Mouse (Mus musculus): ENCODE results near the gene Sin3b. TPM values are rescaled to one million over a fixed set of nuclear protein-coding genes. Genes with fewer than 3 reads are reported as not detected.

Gene Sin3b
- polyA plus RNA-seq (2017; shearing (Covaris generic)), result 203 TPM

DNA sequence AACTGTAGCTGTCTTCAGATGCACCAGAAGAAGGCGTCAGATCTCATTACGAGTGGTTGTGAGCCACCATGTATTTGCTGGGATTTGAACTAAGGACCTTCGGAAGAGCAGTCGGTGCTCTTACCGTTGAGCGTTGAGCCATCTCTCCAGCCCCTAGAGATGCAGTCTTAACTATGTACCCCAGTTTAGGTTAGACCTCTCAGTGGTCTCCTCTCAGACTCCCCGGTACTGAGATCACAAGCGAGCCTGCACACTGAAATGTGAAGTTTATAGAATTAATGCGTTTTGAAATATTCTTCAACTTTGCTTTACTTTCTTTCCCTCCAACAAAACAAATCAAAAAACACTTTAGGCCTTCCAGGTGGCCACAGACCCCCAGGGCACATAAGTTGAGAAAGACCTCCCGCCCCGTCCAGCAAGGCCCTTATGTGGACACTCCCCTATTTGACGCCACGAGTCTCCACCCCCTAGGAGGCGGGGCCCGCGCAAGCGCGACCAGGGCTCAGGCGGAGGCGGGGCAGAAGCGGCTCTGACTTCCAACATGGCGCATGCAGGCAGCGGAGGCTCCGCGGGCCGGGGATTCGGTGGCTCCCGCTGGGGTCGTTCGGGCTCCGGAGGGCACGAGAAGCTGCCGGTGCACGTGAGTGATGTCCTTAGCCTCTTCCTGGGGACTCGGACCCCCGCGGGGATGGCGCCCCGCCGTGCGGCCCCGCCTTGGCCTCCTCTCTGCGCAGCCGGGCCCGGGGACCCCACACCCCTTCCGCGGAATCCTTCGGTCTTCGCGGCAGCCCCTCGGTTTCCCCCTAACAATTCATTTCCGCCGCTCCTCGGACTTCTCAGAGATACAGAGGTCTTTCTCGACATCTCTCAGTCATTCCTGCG is at the start of gene Sin3b:
Sin3b (plus strand) TSS at position 517 of the 882 bp plus-strand sequence.

DNA sequence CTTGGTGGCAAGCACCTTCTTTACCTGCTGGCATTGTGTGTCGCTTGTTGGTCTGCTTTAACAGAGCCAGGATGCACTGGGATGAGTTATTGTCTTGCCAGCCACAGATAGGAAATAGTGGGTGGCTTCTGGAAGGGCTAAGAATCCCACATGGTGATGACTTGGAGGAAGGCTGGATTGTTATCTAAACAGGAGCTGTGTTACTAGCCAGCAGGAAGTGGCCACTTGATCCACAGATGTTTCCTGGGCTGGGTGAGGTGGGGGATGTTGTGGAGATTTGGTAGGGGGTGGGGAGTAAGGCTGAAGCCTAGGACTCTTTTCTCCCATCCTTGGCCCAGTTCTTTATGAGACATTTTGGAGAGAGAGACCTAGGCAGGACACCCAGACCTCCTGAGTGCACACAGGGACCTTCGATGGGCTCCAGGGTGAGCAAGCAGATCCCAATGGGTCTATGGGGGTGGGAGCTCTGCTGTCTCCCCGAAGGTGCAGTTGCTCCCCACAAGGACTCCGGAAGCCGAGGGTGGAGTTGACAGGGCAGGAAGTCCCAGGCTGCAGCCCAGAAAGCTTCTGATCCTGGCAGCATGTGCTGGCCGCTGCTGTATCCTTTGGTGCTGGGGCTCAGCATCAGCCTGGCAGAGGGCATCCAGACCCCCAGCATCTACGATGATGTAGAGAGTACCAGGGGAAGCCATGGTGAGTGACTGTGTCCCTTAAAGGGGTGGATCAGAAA is 38.4 kb downstream of the Sin3b start, which contains the start of gene F2rl3:
F2rl3 (plus strand) TSS at position 559 of the 730 bp plus-strand sequence.

Other genes starting within 250 kb of the Sin3b start
- 109 TPM for gene Cherp, start 248.1 kb upstream of the Sin3b start, polyA plus RNA-seq (2017; shearing (Covaris generic))
- 54.4 TPM for gene Slc35e1, start 230.7 kb upstream of the Sin3b start, polyA plus RNA-seq (2017; shearing (Covaris generic))
- gene Med26, start 175.0 kb upstream of the Sin3b start, polyA plus RNA-seq (2017; shearing (Covaris generic)), result 19.1 TPM
- 57.7 TPM for gene Smim7, start 152.2 kb upstream of the Sin3b start, polyA plus RNA-seq (2017; shearing (Covaris generic))
- 2.4 TPM for gene Tmem38a, start 151.2 kb upstream of the Sin3b start, polyA plus RNA-seq (2017; shearing (Covaris generic))
- 0.08 TPM for gene Nwd1, start 76.6 kb upstream of the Sin3b start, polyA plus RNA-seq (2017; shearing (Covaris generic))
- gene F2rl3, start 38.6 kb downstream of the Sin3b start, polyA plus RNA-seq (2017; shearing (Covaris generic)), result 11.7 TPM